Mouse (Mus musculus) left cerebral cortex, adult 18-20 months (tissue): ENCODE measurements around the gene Ctnnbip1. TPM values are rescaled to one million over a fixed set of nuclear protein-coding genes. Genes with fewer than 3 reads are reported as not detected.
"Not testable (repeated sequence)": the region's sequence is repeated elsewhere in the genome, so short reads cannot be mapped to it uniquely, and the experiment has no call there.

Experiments
- DNase-seq, 2 experiments: peaks; one replicate each; pipeline ENCODE4 v3.0.0; 2021 to 2022; ENCODE audit warnings: low spot score in 2 of 2, mixed read lengths in 1 of 2
- microRNA-seq, 2 experiments: library from miRNA; unstranded; fragments of <30 nt; microRNA quantifications; one replicate each; pipeline ENCODE4 v1.2.0; 2021
- total RNA-seq, 2 experiments: library from RNA; stranded (reverse); gene quantifications; 2 replicates each; pipeline ENCODE4 v1.2.3; 2021

Ctnnbip1 gene
- total RNA-seq, 2 experiments from 2014 or later = 33.0 to 33.3 TPM

GRCm38 (mm10) chr4:149613497-149613896 lies 95.5 kb downstream of the Ctnnbip1 start:
- not testable (repeated sequence) for DNase-seq

GRCm38 (mm10) chr4:149614869-149615268 lies 96.8 kb downstream of the Ctnnbip1 start:
- no peak for DNase-seq

Small RNAs within 50 kb of the gene (microRNA-seq; reads per million reads assigned to microRNA genes)
- gene Mir5616 = 0 to 0.25 reads per million in 2 experiments

Other genes starting within 250 kb of the Ctnnbip1 start
- gene Kif1b, start 210.5 kb upstream of the Ctnnbip1 start, total RNA-seq = 100 to 1,000 TPM; 429 to 451 TPM
- gene Ube4b, start 91.5 kb upstream of the Ctnnbip1 start, total RNA-seq = 100 to 1,000 TPM; 101 to 106 TPM
- gene Rbp7, start 63.3 kb upstream of the Ctnnbip1 start, total RNA-seq = not detected
- gene Tmem274, start 40.9 kb upstream of the Ctnnbip1 start, total RNA-seq = not detected
- 1 to 10 TPM; 7.0 to 9.3 TPM for gene Nmnat1, start 33.0 kb upstream of the Ctnnbip1 start, total RNA-seq
- 10 to 100 TPM; 16.4 to 16.7 TPM for gene Lzic, start 33.0 kb upstream of the Ctnnbip1 start, total RNA-seq
- 1,000 to 10,000 TPM; 1,374 to 1,386 TPM for gene Clstn1, start 68.2 kb downstream of the Ctnnbip1 start, total RNA-seq
- 10 to 100 TPM; 23.8 to 24.9 TPM for gene Pik3cd, start 184.3 kb downstream of the Ctnnbip1 start, total RNA-seq
- 10 to 100 TPM; 61.0 to 64.6 TPM for gene Tmem201, start 219.8 kb downstream of the Ctnnbip1 start, total RNA-seq